Mouse (Mus musculus) stomach, embryonic 14.5 days (tissue): ENCODE data around the gene B130006D01Rik. TPM values are rescaled to one million over a fixed set of nuclear protein-coding genes. Genes with fewer than 3 reads are reported as not detected.
A peak's percentile ranks its signal among the peaks of the same experiment; 100 is the strongest.

ENCODE experiments used
- ATAC-seq: fragments of 200-750 bp; cut with Nextera tagmentation; 2 replicates; pipeline ENCODE4 v1.8.0; 2017; ENCODE audit warnings: low read depth, moderate TSS enrichment; ENCODE audit not compliant: insufficient number of reproducible peaks, insufficient read depth, low FRiP score
- H3K27ac ChIP-seq: fragments of 300-500 bp; sonication (generic); 2 replicates; pipeline ENCODE4 v1.5.1; 2014; ENCODE audit warnings: mild to moderate bottlenecking, low read length, moderate library complexity, mixed read lengths
- H3K27me3 ChIP-seq: fragments of 300-500 bp; sonication (generic); 2 replicates; pipeline ENCODE4 v1.6.1; 2014; ENCODE audit warnings: low read length, control low read depth, mixed read lengths; ENCODE audit not compliant: control insufficient read depth, insufficient read depth
- H3K36me3 ChIP-seq: fragments of 300-500 bp; sonication (generic); 2 replicates; pipeline ENCODE4 v1.6.1; 2014; ENCODE audit warnings: mild to moderate bottlenecking, control low read depth, low read length, moderate library complexity, mixed read lengths; ENCODE audit not compliant: control insufficient read depth, insufficient read depth
- H3K4me1 ChIP-seq: fragments of 300-500 bp; sonication (generic); 2 replicates; pipeline ENCODE4 v1.6.1; 2014; ENCODE audit warnings: low read length, control low read depth, mixed read lengths; ENCODE audit not compliant: control insufficient read depth, insufficient read depth
- H3K4me2 ChIP-seq: fragments of 300-500 bp; sonication (generic); replicated peaks from 2 replicates; pipeline ENCODE4 v1.6.1; 2014; ENCODE audit warnings: low read depth, low read length, control low read depth
- H3K4me3 ChIP-seq: fragments of 300-500 bp; sonication (generic); 2 replicates; pipeline ENCODE4 v1.5.1; 2014; ENCODE audit warnings: low read depth, low read length, control low read depth
- H3K9ac ChIP-seq: fragments of 300-500 bp; sonication (generic); replicated peaks from 2 replicates; pipeline ENCODE4 v1.6.1; 2014; ENCODE audit warnings: low read depth, mild to moderate bottlenecking, control low read depth, low read length, moderate library complexity, mixed read lengths
- H3K9me3 ChIP-seq: fragments of 300-500 bp; sonication (generic); 2 replicates; pipeline ENCODE4 v1.6.1; 2016; ENCODE audit warnings: low read depth, low read length, control low read depth; ENCODE audit not compliant: control insufficient read depth
- WGBS: fragments of 180-500 bp; shearing (Covaris S2); extraction: QIAGEN DNeasy Blood & Tissue Kit; methylation state at CpG from one replicate; pipeline ENCODE4 v1.1.7; 2014; 5-methylcytosine and 5-hydroxymethylcytosine counted together
- polyA plus RNA-seq: library from polyadenylated mRNA; unstranded; fragments of >200 nt; fragmentation: Nextera tagmentation; extraction: Ambion mirVana; gene quantifications from 2 replicates; pipeline ENCODE4 v1.2.1, GENCODE M21; 2014

Gene B130006D01Rik
- 2.3 and 2.5 TPM in 2 replicates for polyA plus RNA-seq

DNA sequence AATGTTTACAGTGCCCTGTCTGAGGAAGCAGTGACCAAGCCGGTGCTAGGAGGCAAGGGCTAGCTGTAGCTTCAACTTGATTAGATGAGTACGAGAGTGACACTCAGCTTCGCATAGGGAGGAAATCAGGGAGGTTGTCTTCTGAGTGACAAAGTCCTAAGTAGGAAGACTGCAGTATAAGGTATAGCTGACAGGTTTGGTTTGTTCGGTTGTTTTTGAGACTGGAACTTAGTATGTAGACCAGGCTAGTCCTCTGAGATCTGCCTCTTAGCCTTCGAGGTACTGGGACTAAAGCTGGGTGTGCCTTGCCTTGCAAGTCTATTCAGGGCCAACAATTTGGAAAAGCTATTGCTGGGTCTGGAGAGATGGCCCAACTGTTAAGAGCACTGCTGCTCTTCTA lies at the start of gene B130006D01Rik:
B130006D01Rik (plus strand) TSS at position 301 of the 400 bp plus-strand sequence.
- Histone ChIP-seq H3K9me3 (no peaks in the 10 kb centered on the region), H3K9ac (no peak within 1 kb of the TSS), H3K36me3 (no peaks in the 10 kb centered on the region), H3K4me3 (no peak within 1 kb of the TSS), H3K4me2 (no peak within 1 kb of the TSS), H3K27me3 (no peaks in the 10 kb centered on the region), H3K27ac (no peak within 1 kb of the TSS), H3K4me1 (peaks cover 2% of the 10 kb centered on the region; the same call in 1 of the 2 replicates)
- 84% methylated on average over 5 of the region's 5 CpGs for WGBS
- no peak for ATAC-seq

DNA sequence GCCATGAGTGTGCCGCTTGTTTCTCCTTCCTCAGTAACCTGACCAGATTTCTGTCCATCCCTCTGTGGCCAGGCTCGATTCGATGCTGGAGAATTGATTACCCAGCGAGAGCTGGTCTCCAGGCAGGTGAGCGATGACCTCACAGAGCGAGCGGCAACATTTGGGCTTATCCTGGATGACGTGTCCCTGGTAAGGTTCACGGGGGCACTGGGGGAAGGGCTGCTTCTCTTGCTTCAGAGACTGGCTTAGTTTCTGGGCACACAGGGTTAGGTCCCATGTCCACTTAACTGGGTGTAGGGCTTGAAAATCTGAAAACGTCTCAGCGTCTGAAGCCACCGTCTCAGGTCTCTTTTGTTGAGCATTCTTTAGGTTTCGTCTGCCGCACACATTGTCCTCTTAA lies 47.9 kb upstream of the B130006D01Rik start:
- Histone ChIP-seq H3K4me1 (peaks cover 6% of the 10 kb centered on the region; the same call in 1 of the 2 replicates), H3K27ac (peak overlapping the region; percentile 30; the same call in 1 of the 2 replicates), H3K4me3 (no peak overlapping the region), H3K36me3 (peaks cover 70% of the 10 kb centered on the region), H3K27me3 (no peaks in the 10 kb centered on the region), H3K9ac (no peak overlapping the region), H3K9me3 (no peaks in the 10 kb centered on the region), H3K4me2 (no peak overlapping the region)
- 89% methylated on average over 14 of the region's 14 CpGs for WGBS
- ATAC-seq: no peak

DNA sequence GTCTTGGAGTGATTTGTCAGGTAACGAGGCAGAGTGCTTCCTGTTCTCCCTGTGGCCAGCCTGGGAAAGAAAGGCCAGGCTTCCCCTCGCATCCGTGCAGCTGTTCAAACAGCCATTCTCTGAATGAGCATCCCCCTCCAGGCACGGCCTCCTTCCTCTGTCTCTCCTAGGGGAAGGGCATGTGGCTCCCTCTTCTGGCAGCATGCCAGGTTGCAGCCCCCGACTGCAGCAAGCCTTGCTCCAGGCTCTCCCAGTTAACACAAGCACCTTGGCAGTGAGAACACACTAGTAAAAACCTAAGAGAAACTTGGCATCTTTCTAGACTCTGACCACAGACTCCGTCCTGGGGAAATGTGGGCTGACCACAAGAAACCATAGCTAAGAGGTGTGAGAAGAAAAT lies 47.1 kb upstream of the B130006D01Rik start:
- 15% methylated on average over 6 of the region's 6 CpGs for WGBS
- H3K9me3 ChIP-seq: no peaks in the 10 kb centered on the region
- H3K27ac ChIP-seq: peak overlapping the region; percentile 30; the same call in 1 of the 2 replicates

DNA sequence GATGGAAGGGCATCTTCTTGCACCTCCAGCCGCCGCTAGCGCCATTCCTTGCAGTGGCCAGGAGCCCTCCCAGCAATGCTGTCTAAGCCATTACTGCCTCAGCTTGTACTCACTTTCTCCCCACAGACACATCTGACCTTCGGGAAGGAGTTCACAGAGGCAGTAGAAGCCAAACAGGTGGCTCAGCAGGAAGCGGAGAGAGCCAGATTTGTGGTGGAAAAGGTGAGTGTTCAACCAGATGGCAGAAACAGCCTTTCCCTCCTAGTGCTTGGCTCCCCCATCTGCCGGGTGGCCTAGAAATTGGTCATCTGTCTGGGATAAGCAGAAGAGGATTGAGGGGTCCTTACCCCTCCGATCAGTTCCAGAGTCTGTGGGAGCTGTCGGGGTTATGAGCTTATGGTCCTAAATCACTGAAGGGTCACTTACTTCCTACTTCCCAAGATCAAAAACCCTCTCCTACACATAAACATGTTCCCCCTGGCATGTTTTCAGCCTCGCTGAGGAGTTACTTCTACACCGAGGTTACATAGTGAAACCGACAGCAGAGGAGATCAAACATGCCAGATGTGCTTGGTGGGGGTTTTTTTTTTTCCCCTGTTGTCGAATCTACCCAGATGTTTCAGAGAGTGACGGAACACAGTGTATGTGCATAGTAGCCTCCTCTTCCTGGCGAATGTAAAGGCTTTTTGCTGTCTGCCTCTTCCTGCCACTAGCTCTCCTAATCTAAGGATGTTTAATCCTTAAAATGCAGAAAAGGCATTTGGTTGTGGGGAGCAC lies 45.3 kb upstream of the B130006D01Rik start:
- no peak overlapping the region for H3K9ac ChIP-seq

More for the DNA sequence above, 47.1 kb upstream of the B130006D01Rik start:
- H3K4me1 ChIP-seq: peaks cover 6% of the 10 kb centered on the region; the same call in 1 of the 2 replicates
- H3K4me3 ChIP-seq: no peak overlapping the region
- peak; percentile 69; the same call in 1 of the 2 replicates for ATAC-seq
- H3K36me3 ChIP-seq: peaks cover 65% of the 10 kb centered on the region
- no peak overlapping the region for H3K9ac ChIP-seq
- no peaks in the 10 kb centered on the region for H3K27me3 ChIP-seq
- H3K4me2 ChIP-seq: no peak overlapping the region

DNA sequence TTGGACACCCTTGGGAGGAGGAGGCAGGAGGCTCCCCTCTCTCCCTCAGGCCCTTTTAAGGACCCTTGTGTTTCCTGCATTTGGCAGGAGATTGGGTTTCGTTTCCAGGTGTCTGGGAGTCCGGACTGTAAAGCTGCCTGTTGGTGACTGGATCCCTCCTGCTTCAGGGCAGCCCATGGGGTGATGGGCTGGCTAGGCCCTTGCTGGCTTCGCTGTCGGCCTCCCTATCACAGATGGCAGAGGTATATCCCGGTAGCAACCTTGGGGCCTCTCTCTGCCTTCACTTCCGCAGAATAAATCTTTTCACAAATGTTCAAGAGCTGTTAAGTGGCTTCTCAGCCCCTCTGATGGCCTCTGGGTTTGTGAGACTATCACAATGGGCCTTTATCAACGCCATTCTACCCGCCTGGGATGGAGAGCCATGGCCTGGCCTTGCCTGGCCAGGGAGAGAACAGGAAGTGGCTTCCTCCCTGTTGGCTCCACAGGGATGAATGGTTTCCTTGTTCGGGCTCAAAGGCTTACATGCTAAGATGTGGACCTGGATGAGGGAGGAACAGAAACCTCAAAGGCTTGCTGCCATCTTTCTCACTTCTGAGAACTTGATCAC lies 41.3 kb upstream of the B130006D01Rik start:
- H3K27ac ChIP-seq: peak overlapping the region; percentile 62; the same call in 1 of the 2 replicates
- H3K4me1 ChIP-seq: no peaks in the 10 kb centered on the region
- H3K36me3 ChIP-seq: peaks cover 34% of the 10 kb centered on the region
- no peak for ATAC-seq
- no peak overlapping the region for H3K4me3 ChIP-seq
- H3K4me2 ChIP-seq: no peak overlapping the region
- no peaks in the 10 kb centered on the region for H3K9me3 ChIP-seq
- 65% methylated on average over 9 of the region's 9 CpGs for WGBS
- no peak overlapping the region for H3K9ac ChIP-seq
- H3K27me3 ChIP-seq: no peaks in the 10 kb centered on the region

More for the DNA sequence above, 45.3 kb upstream of the B130006D01Rik start:
- no peaks in the 10 kb centered on the region for H3K27me3 ChIP-seq
- no peaks in the 10 kb centered on the region for H3K9me3 ChIP-seq
- H3K4me2 ChIP-seq: no peak overlapping the region
- H3K4me1 ChIP-seq: peaks cover 6% of the 10 kb centered on the region; the same call in 1 of the 2 replicates
- 80% methylated on average over 14 of the region's 14 CpGs for WGBS
- peaks cover 56% of the 10 kb centered on the region for H3K36me3 ChIP-seq
- H3K27ac ChIP-seq: no peak overlapping the region
- no peak for ATAC-seq
- H3K4me3 ChIP-seq: no peak overlapping the region

DNA sequence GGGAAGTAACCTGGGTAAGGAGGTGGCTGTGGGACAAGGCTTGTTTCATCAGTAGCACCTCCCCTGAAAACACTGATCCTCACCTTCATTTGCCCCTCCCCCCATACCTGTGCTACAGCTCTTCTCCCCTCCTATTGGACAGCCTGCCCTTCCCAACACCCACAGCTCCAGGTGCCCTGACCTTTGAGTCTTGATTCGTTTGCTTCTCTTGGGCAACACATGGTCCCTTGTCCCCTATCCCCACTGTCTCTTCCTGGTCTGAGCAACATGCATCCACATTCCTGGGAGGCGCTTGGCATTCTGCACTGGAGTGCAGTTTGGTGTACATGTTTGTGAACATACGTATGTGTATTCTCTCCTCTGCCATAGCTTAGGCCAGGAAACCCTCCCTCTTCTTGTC lies 40.4 kb upstream of the B130006D01Rik start:
- no peaks in the 10 kb centered on the region for H3K27me3 ChIP-seq
- WGBS: 77% methylated on average over 3 of the region's 3 CpGs
- H3K4me1 ChIP-seq: no peaks in the 10 kb centered on the region
- no peak overlapping the region for H3K9ac ChIP-seq
- no peak for ATAC-seq
- no peak overlapping the region for H3K4me3 ChIP-seq
- no peak overlapping the region for H3K4me2 ChIP-seq
- H3K9me3 ChIP-seq: no peaks in the 10 kb centered on the region
- H3K36me3 ChIP-seq: peaks cover 25% of the 10 kb centered on the region
- no peak overlapping the region for H3K27ac ChIP-seq

DNA sequence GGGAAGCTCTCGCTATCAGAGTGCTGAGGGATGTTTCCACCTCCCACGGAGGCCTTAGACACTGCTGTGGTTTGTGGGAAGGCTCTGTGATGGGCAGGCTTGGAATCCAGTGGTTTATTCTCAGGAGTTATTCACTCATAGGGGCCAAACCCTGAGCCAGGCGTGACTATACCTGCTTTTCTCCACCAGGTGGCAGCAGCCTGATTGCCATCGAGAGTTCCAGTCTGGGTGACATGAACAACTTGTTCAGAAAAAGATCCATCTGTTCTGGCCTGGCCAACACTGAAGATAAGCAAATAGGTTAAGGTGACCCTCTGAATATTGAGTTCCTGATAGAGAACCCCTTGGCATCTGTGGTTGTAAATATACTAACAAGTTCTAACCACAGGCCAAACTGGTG lies 37.4 kb upstream of the B130006D01Rik start:
- no peak overlapping the region for H3K27ac ChIP-seq
- ATAC-seq: no peak
- no peak overlapping the region for H3K9ac ChIP-seq
- H3K36me3 ChIP-seq: no peaks in the 10 kb centered on the region
- WGBS: 2% methylated on average over 4 of the region's 4 CpGs
- H3K9me3 ChIP-seq: no peaks in the 10 kb centered on the region
- no peaks in the 10 kb centered on the region for H3K4me1 ChIP-seq
- H3K4me2 ChIP-seq: no peak overlapping the region
- no peak overlapping the region for H3K4me3 ChIP-seq
- no peaks in the 10 kb centered on the region for H3K27me3 ChIP-seq

DNA sequence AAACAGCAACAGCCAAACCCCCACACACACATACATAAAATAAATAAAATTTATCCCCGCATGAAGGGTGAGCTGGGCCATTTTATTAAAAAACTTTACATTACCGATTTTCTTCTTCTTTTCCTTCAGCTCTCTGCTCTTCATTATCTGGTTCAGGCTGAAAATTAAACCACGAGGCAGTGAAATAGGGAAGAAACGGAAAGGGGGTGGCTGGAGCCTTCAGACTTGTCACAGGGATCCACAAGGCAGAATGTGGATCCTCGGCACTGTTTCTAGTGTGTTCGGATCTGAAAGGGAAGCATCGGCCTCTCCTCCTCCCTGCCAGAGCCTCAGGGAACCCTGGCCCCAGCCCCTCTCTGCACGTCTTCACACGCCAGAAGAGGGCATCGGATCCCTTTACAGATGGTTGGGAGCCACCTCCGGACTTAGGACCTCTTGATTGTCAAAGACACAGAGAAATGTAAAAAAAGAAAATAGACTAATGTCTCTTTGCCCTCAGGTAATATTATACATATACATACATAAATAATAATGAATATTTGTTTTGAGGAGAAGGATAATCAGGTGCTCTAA lies 36.2 kb upstream of the B130006D01Rik start:
- Histone ChIP-seq H3K27ac (no peak overlapping the region), H3K9me3 (no peaks in the 10 kb centered on the region), H3K9ac (no peak overlapping the region), H3K4me3 (no peak overlapping the region), H3K4me1 (no peaks in the 10 kb centered on the region), H3K36me3 (no peaks in the 10 kb centered on the region), H3K27me3 (no peaks in the 10 kb centered on the region), H3K4me2 (no peak overlapping the region)
- no peak for ATAC-seq
- WGBS: 41% methylated on average over 11 of the region's 11 CpGs
